Mouse (Mus musculus) frontal cortex, adult (tissue): ENCODE measurements around the gene Racgap1.

Source experiments
- ATAC-seq: cut with Nextera tagmentation; 2 replicates; pipeline ENCODE4 v1.9.2; 2017; ENCODE audit warnings: mild to moderate bottlenecking, moderate library complexity, mixed read lengths; ENCODE audit not compliant: low TSS enrichment

The Racgap1 gene

DNA sequence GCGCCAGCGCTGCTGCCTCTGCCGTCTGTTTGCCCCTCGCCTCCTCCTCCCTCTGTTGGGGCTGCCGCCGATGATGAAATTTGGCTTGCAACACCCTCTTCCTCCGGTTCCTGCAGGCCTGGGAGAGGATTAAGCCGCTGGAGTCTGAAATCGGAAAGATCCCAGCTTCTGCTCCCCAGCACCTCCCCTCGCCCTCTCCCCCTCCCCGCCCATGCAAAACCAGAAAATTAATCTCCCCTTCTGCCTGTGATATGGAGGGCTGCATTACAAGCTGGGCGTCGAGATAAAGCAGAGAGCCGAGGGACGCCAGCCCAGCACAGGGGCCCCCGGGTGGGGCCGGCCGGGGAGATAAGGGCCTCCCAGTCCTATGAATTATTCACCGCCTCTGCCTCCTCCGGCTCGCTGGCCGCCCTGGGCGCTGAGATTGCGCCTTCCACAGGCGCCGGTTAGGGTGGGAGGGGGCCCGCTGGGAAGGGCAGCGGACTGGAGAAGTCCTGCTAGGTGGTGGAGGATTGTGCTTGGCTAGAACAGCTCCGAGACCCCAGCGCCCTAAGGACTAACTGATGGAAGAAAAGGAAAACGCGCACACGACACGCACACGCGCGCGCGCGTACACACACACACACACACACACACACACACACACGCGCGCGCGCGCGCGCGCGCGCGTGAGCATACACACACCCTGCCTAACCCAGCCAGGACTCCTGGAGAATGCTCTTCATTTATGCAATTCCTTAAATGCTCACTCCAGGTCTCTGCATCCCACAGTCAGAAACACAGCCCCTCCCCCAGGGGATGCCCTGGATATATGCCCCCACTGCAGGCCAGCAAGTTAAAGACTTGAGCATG is 13.4 kb upstream of the Racgap1 start:
- peak; percentile 75 for ATAC-seq

DNA sequence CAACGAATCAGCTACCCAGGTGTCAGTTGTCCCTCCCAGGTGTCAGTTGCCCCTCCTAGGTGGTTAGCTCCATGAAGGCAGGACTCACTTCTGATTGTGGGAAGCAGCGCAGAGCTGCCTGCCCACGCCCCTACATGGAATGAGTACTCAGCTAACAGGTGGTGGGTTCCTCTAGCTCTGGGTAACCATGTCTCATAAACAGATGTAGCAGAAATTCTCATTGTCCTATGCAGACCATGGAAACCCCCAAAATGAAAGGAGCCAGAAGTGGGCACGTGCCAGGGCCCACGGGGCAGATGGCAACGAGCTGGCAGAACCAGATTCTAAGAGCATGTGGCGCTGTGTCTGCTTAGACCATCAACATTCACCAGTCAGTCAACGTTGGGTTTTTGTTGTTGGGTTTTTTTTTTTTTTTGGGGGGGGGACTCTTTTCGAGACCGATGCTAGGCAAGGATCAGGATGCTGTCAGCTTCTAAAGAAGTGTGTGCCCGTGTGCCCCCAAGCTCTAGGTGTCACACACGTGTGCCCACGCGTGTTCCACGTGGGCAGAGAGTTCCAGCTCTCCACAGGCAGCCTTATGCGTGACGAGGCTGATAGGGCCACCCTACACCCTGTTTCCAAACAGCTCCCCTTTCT is 12.6 kb upstream of the Racgap1 start:
- 0 out of 2 replicates have a peak, but pooled peaks have one; percentile 13 for ATAC-seq

GRCm38 (mm10) chr15:99662371-99662770 is 10.9 kb upstream of the Racgap1 start:
- ATAC-seq, result no peak

- peak; percentile 24; the same call in 1 of the 2 replicates for ATAC-seq
Measured at GRCm38 (mm10) chr15:99661121-99661830, 9.8 kb upstream of the Racgap1 start.

GRCm38 (mm10) chr15:99658437-99658836 is 7.0 kb upstream of the Racgap1 start:
- no peak for ATAC-seq

DNA sequence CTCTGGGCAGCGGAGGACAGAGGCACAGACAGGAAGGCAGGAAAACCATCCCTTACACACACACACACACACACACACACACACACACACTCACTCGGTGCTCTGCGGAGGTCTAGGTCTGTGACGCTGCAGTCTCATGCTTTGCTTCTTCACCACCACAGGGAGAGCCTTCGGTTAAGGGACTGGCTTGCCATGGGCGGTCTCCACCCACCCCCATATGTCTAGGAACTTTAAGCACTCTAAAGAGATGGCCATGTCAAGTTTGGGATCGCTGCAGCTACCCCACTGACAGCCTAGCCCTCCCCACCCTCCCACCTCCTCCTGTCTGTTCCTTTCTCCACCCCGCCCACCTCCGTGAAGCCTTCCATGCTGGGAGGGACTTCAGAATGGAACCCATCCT is 4.5 kb upstream of the Racgap1 start:
- peak; percentile 36 for ATAC-seq

DNA sequence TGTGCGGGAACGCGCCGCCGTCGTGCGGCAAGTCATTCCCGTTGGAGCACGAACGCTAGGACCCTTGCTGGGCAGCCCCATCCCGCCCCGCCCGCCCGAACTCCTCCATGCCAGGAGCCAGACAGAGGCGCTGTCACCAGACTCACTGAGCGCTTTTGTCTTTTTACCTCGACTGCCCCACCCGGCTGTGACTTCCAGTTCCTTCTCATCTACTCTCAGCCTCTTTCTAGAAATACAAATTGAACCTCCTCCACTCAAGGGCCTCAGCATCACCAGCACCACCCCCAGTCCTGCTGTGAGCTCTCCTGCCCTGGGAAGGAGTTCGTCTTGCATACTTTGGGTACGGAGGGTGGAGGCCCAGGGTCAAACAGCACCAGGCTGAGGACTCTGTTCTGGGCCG is 2.4 kb upstream of the Racgap1 start:
- ATAC-seq, result no peak

DNA sequence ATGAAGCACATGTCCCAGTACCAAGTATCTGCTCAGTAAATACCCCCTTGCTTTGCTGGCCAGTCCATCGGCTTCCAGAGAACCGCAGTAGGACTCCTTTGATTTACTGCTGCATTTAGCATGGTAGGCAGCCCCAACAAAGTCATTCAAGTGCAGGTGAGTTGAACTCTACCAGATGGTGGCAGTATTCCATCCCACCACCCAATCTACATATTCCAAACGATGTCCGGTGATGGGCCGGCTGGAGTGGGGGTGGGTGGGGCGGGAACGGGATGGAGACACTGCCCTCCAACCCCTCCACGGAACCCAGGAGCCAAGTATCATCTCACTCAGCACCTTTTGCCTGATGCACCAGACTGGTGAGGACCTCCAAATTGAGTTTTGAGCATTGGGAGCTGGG is 1.8 kb upstream of the Racgap1 start:
- no peak for ATAC-seq

- ATAC-seq, result no peak
Measured at GRCm38 (mm10) chr15:99651984-99652872, 772 bp upstream of the Racgap1 start.

DNA sequence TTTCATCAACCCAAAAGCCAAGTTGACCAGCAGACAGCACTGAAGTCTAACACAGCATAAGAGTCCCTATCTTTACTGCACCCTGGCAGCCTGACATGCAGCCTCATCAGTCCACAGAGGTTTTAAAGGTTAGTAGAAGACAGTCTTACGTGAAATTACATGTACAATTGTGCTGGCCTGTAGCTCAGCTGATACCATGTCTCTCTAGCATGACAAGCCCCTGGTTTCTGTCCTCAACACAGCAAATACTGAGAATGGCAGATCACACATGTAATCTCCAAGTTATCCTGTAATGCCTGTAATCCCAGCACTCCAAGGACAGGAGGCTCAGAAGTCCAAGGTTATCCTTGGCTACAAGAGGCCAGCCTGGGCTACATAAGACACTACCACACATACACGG is 1.2 kb downstream of the Racgap1 start:
- ATAC-seq, result no peak

- no peak for ATAC-seq
Measured at GRCm38 (mm10) chr15:99649067-99649761, 2.2 kb downstream of the Racgap1 start.

DNA sequence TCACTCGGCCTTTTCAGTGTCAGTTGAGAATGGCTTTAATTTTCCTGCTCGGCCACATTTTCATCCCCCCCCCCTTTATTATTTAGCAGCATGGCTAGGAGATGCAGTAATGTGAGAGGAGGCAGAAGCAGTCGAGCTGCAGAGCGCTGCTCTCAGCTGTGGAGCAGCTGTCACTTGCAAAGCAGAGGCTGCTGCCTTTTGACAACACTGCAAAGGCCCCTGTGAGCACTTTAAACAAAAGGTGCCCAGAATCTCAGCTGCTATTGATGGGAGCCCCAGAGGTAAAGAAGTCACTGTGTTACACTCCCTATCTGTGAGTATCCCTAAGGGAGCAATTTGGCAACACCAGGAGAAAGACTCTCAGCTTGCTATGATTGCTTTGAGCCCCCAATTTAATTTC is 3.1 kb downstream of the Racgap1 start:
- ATAC-seq, result no peak

DNA sequence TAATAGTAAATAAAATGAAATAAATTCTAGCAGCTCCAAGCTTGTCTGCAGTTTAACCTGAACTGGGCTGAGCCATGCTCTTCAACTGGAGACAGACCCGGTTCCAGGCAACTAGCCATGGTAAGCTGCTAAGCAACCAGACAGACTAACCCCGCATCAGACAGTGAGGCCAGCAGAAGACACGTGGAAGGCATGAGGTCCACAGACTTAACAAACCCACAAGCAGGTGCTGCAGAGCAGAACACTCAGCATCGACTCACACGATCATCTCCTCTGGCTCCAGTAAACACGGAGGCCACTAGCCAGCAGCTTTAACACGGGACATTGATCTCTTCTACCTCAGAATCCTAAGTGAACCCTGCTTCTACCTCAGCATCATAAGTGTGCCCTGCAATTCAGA is 6.7 kb downstream of the Racgap1 start:
- ATAC-seq, result no peak

DNA sequence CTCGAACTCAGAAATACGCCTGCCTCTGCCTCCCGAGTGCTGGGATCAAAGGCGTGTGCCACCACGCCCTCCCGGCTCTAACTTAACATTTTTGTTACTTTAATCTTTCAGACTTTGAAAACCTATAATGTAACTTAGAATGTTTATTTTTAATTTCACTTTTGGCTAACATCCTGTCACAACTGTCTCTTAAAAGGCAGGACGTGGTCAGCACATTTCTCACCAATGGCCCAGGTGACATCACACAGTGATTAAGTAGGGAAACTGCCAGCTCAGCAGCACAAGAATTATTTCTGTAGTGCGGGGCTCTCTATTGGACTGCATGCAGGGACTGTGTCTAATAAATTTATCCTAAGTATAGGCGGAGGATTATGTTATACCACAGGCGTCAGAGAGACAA is 7.6 kb downstream of the Racgap1 start:
- ATAC-seq, result no peak

DNA sequence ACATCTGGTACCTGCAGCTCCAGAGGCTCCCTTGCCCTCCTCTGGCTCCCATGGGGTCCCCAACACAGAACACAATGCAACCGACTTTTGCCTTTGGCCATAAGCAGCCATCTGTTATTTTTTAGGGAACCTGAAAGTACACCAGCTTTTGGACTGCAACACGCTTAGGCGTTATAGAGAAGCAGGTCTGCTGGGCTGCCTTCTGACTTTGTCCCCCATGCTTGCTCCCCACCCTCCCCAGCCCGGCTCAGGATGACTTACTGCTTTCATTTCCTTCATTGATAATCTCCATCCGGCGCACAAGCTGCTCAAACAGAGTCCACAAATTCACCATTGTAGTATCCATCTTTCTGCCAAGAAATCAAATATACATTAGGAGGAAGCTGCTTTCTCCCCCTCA is 8.8 kb downstream of the Racgap1 start:
- no peak for ATAC-seq

- ATAC-seq, result no peak
Measured at GRCm38 (mm10) chr15:99638124-99638485, 13.4 kb downstream of the Racgap1 start.

DNA sequence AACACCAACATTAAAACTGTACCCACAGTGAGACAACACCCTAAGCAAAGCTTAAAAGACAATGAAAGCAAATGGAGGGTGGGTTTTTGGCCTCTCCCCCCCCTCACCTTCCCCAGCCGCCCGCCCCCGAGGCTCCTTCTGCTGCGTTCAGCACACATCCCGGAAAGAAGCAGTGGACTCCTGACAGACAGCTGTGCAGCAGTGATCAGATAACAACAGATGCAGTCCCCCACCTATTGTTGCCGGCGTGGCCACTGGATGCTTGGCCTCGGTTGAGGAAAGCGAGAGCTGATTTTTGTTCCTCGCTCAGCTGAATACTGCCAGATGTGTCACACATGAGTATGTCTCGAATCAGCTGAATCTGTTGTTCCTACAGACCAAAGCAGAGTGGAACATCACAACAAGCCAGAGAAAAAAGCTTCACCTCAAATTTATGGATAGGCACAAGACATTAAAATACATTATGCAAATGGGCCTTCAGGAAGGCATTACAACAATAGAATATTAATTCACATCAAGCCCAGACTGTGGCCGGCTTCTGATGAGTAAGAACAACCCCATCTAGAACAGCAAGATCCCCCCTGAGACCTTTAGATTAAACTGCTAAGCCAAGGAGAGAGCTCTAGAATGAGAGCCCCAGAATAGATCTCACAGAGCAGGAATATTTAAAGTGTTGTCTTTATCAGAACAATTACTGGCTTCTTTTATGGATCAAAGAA is 13.9 kb downstream of the Racgap1 start:
- no peak for ATAC-seq

GRCm38 (mm10) chr15:99634702-99635101 is 16.8 kb downstream of the Racgap1 start:
- ATAC-seq, result no peak

DNA sequence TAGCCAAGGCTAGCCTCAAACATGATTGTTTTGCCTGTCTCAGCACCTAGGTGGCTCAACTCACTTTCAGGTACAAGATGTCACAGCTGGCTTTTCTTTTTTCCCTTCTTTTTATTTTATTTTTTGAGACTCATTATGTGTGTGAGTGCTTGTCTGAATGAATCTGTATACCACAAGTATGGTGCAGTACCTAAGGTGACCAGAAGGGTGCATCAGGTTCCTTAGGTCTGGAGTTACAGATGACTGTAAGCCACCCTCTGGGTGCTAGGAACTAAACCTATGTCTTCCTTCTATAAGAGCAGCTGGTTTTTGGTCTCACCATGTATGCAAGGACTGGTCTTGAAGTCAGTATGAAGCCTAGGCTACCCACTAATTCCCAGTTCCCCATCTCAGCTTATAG is 19.8 kb downstream of the Racgap1 start:
- ATAC-seq, result no peak

- no peak for ATAC-seq
Measured at GRCm38 (mm10) chr15:99622063-99622462, 29.4 kb downstream of the Racgap1 start.
